Mouse (Mus musculus): Measurements from ENCODE around the gene Slamf8. TPM values are rescaled to one million over a fixed set of nuclear protein-coding genes. Genes with fewer than 3 reads are reported as not detected.

Slamf8 gene
- polyA plus RNA-seq, 1 experiment from 2014 or later, result 0.25 TPM

DNA sequence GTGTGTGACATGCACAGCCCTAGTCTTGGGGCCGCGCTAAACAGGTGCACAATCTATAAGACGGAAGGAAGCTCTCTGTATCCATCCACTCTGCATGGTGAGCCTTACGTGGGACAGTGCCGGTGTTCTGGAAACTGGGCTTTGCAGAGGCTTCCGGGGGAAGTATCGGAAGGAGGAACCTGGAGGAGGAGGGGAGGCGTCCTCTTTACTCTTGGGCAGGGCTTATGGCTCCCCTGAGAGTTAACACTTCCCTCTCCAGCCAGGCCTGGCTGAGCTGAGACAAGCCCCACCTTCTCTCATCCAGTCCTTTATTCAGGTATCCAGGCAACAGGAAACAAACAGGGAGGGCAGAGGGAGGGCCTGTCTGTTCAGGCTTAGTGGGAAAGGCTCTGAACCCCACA is 39.8 kb downstream of the Slamf8 start:
- H3K27ac ChIP-seq, result no peak overlapping the region; the same call in 1 of the 2 replicates
- peak overlapping the region; percentile 60 for H3K4me2 ChIP-seq (replicated peaks)
- peak overlapping the region; percentile 32 for H3K4me3 ChIP-seq
- peaks cover 29% of the 10 kb centered on the region for H3K4me1 ChIP-seq
- no peaks in the 10 kb centered on the region for H3K9me3 ChIP-seq
- 0 out of 2 replicates have a peak overlapping the region, but pooled peaks have one; percentile 20 for H3K9ac ChIP-seq
- peaks cover 20% of the 10 kb centered on the region for H3K27me3 ChIP-seq
- peak; percentile 71 for ATAC-seq (ENCODE audit: low FRiP score, low read depth)
- H3K36me3 ChIP-seq, result no peaks in the 10 kb centered on the region
- WGBS, result 1% methylated on average over 8 of the region's 8 CpGs

DNA sequence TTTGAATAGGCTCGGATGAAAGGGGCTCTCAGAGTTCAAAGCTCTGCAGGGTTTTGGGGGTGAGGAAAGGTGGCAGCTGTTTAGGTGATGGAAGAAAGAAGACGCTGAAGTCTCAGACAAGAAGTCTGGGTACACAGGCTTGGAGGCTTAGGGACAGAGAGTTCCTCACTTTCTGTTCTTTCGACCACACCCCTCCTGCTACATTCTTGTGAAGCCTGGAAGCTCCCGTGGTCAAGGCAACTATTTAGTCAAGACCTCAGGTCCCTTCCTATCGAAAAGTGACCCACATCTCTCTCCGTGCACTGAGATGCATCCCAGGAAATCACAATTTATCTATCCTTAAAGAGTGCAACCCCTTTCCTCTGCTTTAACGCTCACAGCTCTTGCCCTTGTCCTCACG is 40.7 kb downstream of the Slamf8 start:
- no peak overlapping the region for H3K27ac ChIP-seq
- no peak for ATAC-seq (ENCODE audit: low FRiP score, low read depth)
- H3K4me3 ChIP-seq, result peak overlapping the region; percentile 32; the same call in 1 of the 2 replicates
- H3K4me1 ChIP-seq, result peaks cover 29% of the 10 kb centered on the region
- H3K9me3 ChIP-seq, result no peaks in the 10 kb centered on the region
- H3K4me2 ChIP-seq (replicated peaks), result peak overlapping the region; percentile 60
- WGBS, result 2% methylated on average over 8 of the region's 8 CpGs
- no peaks in the 10 kb centered on the region for H3K36me3 ChIP-seq
- no peak overlapping the region for H3K9ac ChIP-seq
- peaks cover 20% of the 10 kb centered on the region for H3K27me3 ChIP-seq

DNA sequence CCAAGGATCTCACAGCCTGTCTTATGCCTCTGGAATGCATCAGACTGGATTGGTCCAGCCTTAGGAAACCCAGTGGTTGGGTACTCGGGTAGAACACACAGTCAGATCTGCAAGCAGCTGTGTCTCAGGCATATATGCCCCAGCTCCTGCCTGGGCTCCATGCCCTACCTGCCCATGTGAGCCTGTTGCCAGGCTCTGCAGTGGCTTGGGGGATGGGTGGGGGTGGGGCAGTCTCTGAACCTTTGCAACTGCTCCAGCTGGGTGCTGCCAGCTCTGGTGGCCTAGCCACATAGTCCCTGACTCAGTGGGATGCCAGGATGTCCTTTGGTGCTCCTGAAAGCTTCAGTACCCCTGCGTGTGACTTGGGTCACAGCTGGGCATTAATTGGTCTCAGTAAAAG is 41.1 kb downstream of the Slamf8 start:
- Histone ChIP-seq H3K36me3 (no peaks in the 10 kb centered on the region), H3K4me3 (no peak overlapping the region), H3K27ac (no peak overlapping the region), H3K9ac (no peak overlapping the region), H3K4me1 (peaks cover 29% of the 10 kb centered on the region), H3K27me3 (peaks cover 20% of the 10 kb centered on the region), H3K9me3 (no peaks in the 10 kb centered on the region), H3K4me2 (replicated peaks) (peak overlapping the region; percentile 60)
- ATAC-seq (ENCODE audit: low FRiP score, low read depth), result no peak
- 11% methylated on average over 2 of the region's 2 CpGs for WGBS

DNA sequence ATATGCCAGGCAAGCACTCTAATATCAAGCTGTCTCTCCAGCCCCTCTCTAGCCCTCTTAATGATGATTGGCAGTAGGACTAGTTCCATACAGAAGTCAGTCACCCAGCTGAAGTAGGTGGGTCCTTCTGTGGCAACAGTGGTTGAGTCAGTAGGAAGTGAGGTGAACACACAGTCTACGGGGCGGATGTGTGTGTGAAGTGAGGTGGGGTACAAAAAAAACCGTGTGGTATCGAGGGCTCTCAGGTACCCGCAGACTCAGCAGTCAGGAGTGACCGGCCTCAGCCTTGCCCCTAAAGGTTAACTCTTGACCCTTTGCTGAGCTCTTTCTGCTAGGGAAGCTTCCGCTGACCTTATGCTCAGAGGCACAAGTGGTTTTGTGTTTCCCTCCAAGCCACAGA is 41.9 kb downstream of the Slamf8 start:
- Histone ChIP-seq H3K9ac (no peak overlapping the region), H3K9me3 (no peaks in the 10 kb centered on the region), H3K4me1 (peaks cover 29% of the 10 kb centered on the region), H3K27me3 (peaks cover 20% of the 10 kb centered on the region), H3K4me2 (replicated peaks) (no peak overlapping the region), H3K36me3 (no peaks in the 10 kb centered on the region), H3K4me3 (no peak overlapping the region), H3K27ac (no peak overlapping the region)
- WGBS, result 49% methylated on average over 7 of the region's 7 CpGs
- ATAC-seq (ENCODE audit: low FRiP score, low read depth), result no peak

DNA sequence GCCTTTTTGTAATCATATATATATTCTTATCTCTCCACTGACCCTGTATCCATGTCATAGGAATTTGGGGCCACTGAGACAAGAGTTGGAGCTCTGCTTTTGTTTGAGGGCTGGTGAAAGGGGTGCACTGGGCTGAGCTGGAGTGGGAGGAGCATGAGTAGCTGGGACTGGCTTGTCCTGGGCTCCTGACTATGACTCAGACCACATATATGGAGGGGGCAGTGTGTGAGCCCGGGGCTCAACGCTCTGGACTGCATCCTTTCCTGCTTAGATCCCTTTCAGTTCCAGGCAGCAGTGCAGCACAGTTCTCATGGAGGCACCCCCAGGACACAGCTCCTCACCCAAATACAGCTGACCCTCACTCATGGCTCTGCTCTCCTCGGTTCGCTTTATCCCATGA is 44.3 kb downstream of the Slamf8 start:
- H3K27ac ChIP-seq, result no peak overlapping the region
- no peak overlapping the region for H3K9ac ChIP-seq
- no peak overlapping the region for H3K4me2 ChIP-seq (replicated peaks)
- peaks cover 26% of the 10 kb centered on the region for H3K4me1 ChIP-seq
- no peaks in the 10 kb centered on the region for H3K36me3 ChIP-seq
- no peak for ATAC-seq (ENCODE audit: low FRiP score, low read depth)
- 83% methylated on average over 4 of the region's 4 CpGs for WGBS
- H3K27me3 ChIP-seq, result peaks cover 19% of the 10 kb centered on the region
- no peak overlapping the region for H3K4me3 ChIP-seq
- no peaks in the 10 kb centered on the region for H3K9me3 ChIP-seq

DNA sequence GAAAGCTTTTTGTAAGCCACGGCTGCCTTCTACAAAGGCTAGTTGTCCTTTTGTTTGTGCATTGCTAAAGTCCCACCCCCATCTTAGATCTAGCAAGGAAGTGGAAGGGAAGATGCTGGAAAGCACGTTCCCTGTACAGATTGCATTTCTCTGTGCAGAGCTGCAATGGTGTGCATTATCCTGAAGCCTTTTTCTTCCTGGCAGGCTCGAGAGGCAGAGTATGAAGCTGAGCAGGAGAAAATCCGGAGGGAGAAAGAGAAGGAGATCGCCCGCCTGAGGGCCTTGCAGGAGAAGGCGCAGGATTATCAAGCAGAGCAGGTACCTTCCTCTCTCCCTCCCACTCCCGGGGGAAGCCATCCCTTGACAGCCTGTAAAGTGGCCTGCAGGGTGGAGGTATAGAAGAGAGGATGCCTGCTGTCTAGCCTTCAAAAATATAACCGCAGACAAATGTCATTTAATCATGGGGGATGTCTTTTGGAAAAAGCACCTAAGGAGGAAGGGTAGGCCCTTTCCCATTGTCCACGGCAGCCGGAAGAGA is 50.0 kb downstream of the Slamf8 start:
- Histone ChIP-seq H3K27me3 (peaks cover 9% of the 10 kb centered on the region; the same call in 1 of the 2 replicates), H3K27ac (no peak overlapping the region), H3K9ac (no peak overlapping the region), H3K9me3 (no peaks in the 10 kb centered on the region), H3K4me2 (replicated peaks) (no peak overlapping the region), H3K36me3 (no peaks in the 10 kb centered on the region), H3K4me1 (peaks cover 21% of the 10 kb centered on the region), H3K4me3 (no peak overlapping the region)
- no peak for ATAC-seq (ENCODE audit: low FRiP score, low read depth)
- WGBS, result 52% methylated on average over 10 of the region's 11 CpGs

DNA sequence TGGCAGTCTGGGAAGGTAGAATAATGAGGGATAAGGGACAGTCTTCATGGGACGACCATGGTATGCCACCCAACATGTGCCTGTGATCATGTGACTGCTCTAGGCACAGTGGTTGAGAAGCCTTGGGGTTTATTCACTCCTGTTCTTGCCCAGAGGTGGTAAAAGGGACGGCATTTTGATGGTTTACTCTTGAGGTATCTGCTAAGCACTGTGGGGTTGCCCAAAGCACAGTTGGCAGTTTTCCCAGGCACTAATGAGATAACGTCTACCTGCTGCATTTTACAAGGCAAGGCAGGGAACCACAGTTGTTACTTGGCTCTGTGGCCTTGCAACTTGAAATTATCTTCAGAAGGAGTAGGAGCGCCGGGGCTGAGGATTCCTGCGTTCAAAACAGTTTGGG is 50.5 kb downstream of the Slamf8 start:
- Histone ChIP-seq H3K36me3 (no peaks in the 10 kb centered on the region), H3K9me3 (no peaks in the 10 kb centered on the region), H3K4me1 (peaks cover 21% of the 10 kb centered on the region), H3K9ac (no peak overlapping the region), H3K4me3 (no peak overlapping the region), H3K4me2 (replicated peaks) (no peak overlapping the region), H3K27ac (no peak overlapping the region), H3K27me3 (peaks cover 13% of the 10 kb centered on the region; the same call in 1 of the 2 replicates)
- 22% methylated on average over 6 of the region's 6 CpGs for WGBS
- ATAC-seq (ENCODE audit: low FRiP score, low read depth), result 0 out of 2 replicates have a peak, but pooled peaks have one; percentile 49

DNA sequence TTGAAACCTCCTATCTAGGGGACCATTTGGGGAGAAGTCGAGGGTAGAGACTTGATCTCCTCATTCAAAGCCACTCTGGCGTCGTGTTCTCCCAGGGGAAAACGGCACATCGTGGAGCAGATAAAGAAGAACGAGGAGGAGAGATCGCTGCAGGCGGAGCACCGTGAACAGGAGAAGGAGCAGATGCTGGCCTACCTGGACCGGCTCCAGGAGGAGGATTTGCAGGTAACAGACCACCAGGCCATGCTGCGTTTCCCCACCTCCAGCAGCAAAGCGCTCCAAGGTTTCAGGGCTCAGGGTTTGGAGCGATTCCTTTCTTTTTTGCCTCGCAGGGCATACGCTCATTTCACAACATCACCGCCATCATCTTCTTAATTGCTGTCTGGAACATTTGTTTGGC is 55.3 kb downstream of the Slamf8 start:
- H3K4me1 ChIP-seq, result peaks cover 38% of the 10 kb centered on the region
- no peak for ATAC-seq (ENCODE audit: low FRiP score, low read depth)
- H3K4me2 ChIP-seq (replicated peaks), result no peak overlapping the region
- 86% methylated on average over 16 of the region's 16 CpGs for WGBS
- H3K36me3 ChIP-seq, result no peaks in the 10 kb centered on the region
- peaks cover 26% of the 10 kb centered on the region for H3K27me3 ChIP-seq
- no peak overlapping the region for H3K9ac ChIP-seq
- no peak overlapping the region for H3K4me3 ChIP-seq
- H3K27ac ChIP-seq, result no peak overlapping the region
- H3K9me3 ChIP-seq, result no peaks in the 10 kb centered on the region

DNA sequence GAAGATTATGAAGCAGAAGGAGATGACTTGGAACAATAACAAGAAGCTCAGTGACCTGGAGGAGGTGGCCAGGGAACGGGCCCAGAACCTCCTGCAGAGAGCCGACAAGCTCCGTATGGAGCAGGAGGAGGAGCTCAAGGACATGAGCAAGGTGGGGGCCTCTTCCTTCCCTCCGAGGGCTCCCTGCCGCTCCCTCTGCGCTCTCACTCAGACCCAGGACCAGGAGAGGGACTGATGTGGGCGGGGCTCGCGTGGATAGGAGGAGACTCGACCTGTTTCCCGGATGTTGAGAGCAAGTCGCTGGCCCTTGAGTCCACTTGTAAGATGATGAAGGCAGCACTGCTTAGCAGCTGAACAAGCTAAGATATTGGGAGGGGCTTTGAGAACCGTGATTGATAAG is 57.8 kb downstream of the Slamf8 start:
- no peaks in the 10 kb centered on the region for H3K9me3 ChIP-seq
- 3% methylated on average over 13 of the region's 13 CpGs for WGBS
- peaks cover 28% of the 10 kb centered on the region for H3K27me3 ChIP-seq
- peaks cover 35% of the 10 kb centered on the region for H3K4me1 ChIP-seq
- peak overlapping the region; percentile 27 for H3K4me3 ChIP-seq
- H3K9ac ChIP-seq, result peak overlapping the region; percentile 39; the same call in 1 of the 2 replicates
- peak overlapping the region; percentile 58 for H3K4me2 ChIP-seq (replicated peaks)
- no peaks in the 10 kb centered on the region for H3K36me3 ChIP-seq
- peak; percentile 49; the same call in 1 of the 2 replicates for ATAC-seq (ENCODE audit: low FRiP score, low read depth)
- no peak overlapping the region for H3K27ac ChIP-seq

Other genes with a start within 250 kb of the Slamf8 start
- 0.04 and 0.05 TPM in 2 replicates for gene Kcnj10, start 249.4 kb downstream of the Slamf8 start, polyA plus RNA-seq (2015; fragmentation: Nextera tagmentation; extraction: Ambion mirVana)
- 6.2 and 6.8 TPM in 2 replicates for gene Pigm, start 214.0 kb downstream of the Slamf8 start, polyA plus RNA-seq (2015; fragmentation: Nextera tagmentation; extraction: Ambion mirVana)
- 0.25 and 0.63 TPM in 2 replicates for gene Slamf9, start 115.2 kb downstream of the Slamf8 start, polyA plus RNA-seq (2015; fragmentation: Nextera tagmentation; extraction: Ambion mirVana)
- gene Igsf9, start 108.8 kb downstream of the Slamf8 start, polyA plus RNA-seq (2015; fragmentation: Nextera tagmentation; extraction: Ambion mirVana), result 47.9 and 53.2 TPM in 2 replicates
- 118 and 119 TPM in 2 replicates for gene Tagln2, start 90.5 kb downstream of the Slamf8 start, polyA plus RNA-seq (2015; fragmentation: Nextera tagmentation; extraction: Ambion mirVana)
- gene Cfap45, start 69.8 kb downstream of the Slamf8 start, polyA plus RNA-seq (2015; fragmentation: Nextera tagmentation; extraction: Ambion mirVana), result 1.0 and 1.7 TPM in 2 replicates
- gene Vsig8, start 34.6 kb downstream of the Slamf8 start, polyA plus RNA-seq (2015; fragmentation: Nextera tagmentation; extraction: Ambion mirVana), result 0.33 TPM in 1 of 2 replicates, not detected in the other
- 1.0 and 1.3 TPM in 2 replicates for gene Fcrl6, start 12.0 kb upstream of the Slamf8 start, polyA plus RNA-seq (2015; fragmentation: Nextera tagmentation; extraction: Ambion mirVana)
- 10.1 and 10.5 TPM in 2 replicates for gene Dusp23, start 42.4 kb upstream of the Slamf8 start, polyA plus RNA-seq (2015; fragmentation: Nextera tagmentation; extraction: Ambion mirVana)
- gene Crp, start 107.5 kb upstream of the Slamf8 start, polyA plus RNA-seq (2015; fragmentation: Nextera tagmentation; extraction: Ambion mirVana), result not detected in 2 replicates

Data from limb, embryonic 13.5 days (tissue).